Mouse (Mus musculus) small intestine, adult 2 months (tissue): ENCODE measurements around the gene Dzip1.

Source experiments
- CTCF ChIP-seq: fragments of 200-500 bp; IDR thresholded peaks from 2 replicates; pipeline ENCODE4 v1.5.1; 2012; ENCODE audit warnings: low read depth, mild to moderate bottlenecking, control low read depth, inconsistent platforms, low read length, moderate library complexity, mixed read lengths; ENCODE audit not compliant: insufficient replicate concordance, insufficient read length; ENCODE audit errors: extremely low read depth
- POLR2A ChIP-seq: fragments of 200-500 bp; IDR thresholded peaks from 2 replicates; pipeline ENCODE4 v1.6.1; 2012; ENCODE audit warnings: low read depth, mild to moderate bottlenecking, control low read depth, inconsistent platforms, low read length, moderate library complexity

DNA sequence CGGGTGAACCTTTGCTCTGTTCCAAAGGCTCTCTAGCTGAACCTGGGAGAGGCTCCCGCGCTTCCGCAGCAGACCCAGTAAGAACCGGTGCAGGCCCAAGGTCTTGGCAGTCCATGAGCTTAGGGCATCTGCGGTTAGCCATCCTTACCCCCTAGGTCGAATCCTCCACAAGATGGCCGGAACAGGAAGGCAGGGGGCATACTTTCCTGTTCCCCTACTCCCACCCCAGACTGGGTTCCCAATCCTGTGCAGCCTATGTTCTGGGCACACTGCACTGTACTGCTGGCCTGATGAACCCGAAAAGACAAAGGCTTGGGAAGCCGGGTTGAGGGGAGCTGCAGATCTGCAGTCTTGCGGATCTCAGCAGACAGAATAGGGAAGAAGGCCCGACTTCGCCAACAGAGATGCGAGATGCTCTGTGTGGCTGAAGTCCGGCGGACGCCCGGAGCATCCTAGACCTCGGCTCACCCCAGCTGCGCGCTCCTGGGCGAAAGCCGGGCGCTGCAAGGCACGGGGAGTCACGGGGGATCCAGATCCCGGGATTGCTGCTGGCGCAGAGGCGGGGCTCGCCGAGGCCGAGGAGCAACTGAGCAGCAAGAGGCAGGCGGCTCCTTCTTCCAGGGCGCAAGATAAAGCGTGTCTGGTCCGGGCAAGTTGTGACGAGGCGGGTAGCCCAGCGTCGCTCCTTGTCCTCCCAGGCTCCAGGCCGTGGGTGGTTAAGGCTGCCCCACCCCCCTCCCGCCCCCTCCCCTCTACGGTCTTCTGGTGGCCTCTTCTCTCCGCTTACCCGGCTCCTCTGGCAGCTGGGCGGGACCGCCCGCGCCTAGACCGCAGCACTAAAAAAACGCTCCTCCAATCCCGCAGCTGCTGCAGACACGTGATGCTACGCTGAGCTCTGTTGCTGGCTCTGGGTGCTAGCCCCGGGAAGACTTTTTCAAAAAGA lies at the start of gene Dzip1:
- no peak for TF ChIP-seq POLR2A
- no peak; the same call in 1 of the 2 replicates for TF ChIP-seq CTCF
